Mouse (Mus musculus) adrenal gland, adult 2 months (tissue): ENCODE results near the gene Btbd35f14. TPM values are rescaled to one million over a fixed set of nuclear protein-coding genes. Genes with fewer than 3 reads are reported as not detected.
"Not testable (repeated sequence)": the region's sequence is repeated elsewhere in the genome, so short reads cannot be mapped to it uniquely, and the experiment has no call there.

ENCODE experiments used
- DNase-seq: peaks from one replicate; pipeline ENCODE4 v3.0.0; 2021
- long read RNA-seq: library from polyadenylated mRNA; stranded (forward); transcript quantifications from one replicate; pipeline ENCODE4 v2.0.0, GENCODE M21; 2021
- polyA plus RNA-seq: library from polyadenylated mRNA; depleted of rRNA; stranded (reverse); fragments of >200 nt; gene quantifications from 2 replicates; pipeline ENCODE4 v1.2.3, GENCODE M21; 2012; rRNA removed
- total RNA-seq, 2 experiments: library from RNA; stranded (reverse); gene quantifications; 2 replicates each; pipeline ENCODE4 v1.2.3; 2021

The Btbd35f14 gene
- not detected for total RNA-seq
- not detected in 2 replicates for polyA plus RNA-seq
- long read RNA-seq: 0 reads

- not testable (repeated sequence) for DNase-seq
These were observed at the start of gene Btbd35f14 for GRCm38 (mm10) chrX:33702249-33702648. TSS of gene Btbd35f14 (minus strand) at chrX:33702349.

GRCm38 (mm10) chrX:33656872-33657271, 45.3 kb downstream of the Btbd35f14 start, which contains the start of gene Btbd35f13:
TSS of gene Btbd35f13 (plus strand) at chrX:33657172.
- not testable (repeated sequence) for DNase-seq

Other genes starting within 250 kb of the Btbd35f14 start
- gene Btbd35f15, start 125.0 kb downstream of the Btbd35f14 start, total RNA-seq: not detected
- not detected in 2 replicates for gene Btbd35f15, start 125.0 kb downstream of the Btbd35f14 start, polyA plus RNA-seq
- not detected for gene Btbd35f13, start 45.2 kb downstream of the Btbd35f14 start, total RNA-seq
- not detected in 2 replicates for gene Btbd35f13, start 45.2 kb downstream of the Btbd35f14 start, polyA plus RNA-seq